Mouse (Mus musculus) limb, embryonic 12.5 days (tissue): ENCODE data around the gene Slc35e3. TPM values are rescaled to one million over a fixed set of nuclear protein-coding genes. Genes with fewer than 3 reads are reported as not detected.
"Not testable (repeated sequence)": the region's sequence is repeated elsewhere in the genome, so short reads cannot be mapped to it uniquely, and the experiment has no call there.

Source experiments
- ATAC-seq: fragments of 200-750 bp; cut with Nextera tagmentation; 2 replicates; pipeline ENCODE4 v1.8.0; 2017; ENCODE audit warnings: low read depth, moderate TSS enrichment; ENCODE audit not compliant: insufficient number of reproducible peaks, insufficient read depth, low FRiP score, low TSS enrichment
- H3K27ac ChIP-seq: fragments of 300-500 bp; sonication (generic); 2 replicates; pipeline ENCODE4 v1.5.1; 2016; ENCODE audit warnings: mild to moderate bottlenecking, moderate library complexity
- H3K27me3 ChIP-seq: fragments of 300-500 bp; sonication (generic); 2 replicates; pipeline ENCODE4 v1.6.1; 2016; ENCODE audit warnings: mild to moderate bottlenecking, moderate library complexity
- H3K36me3 ChIP-seq: fragments of 300-500 bp; sonication (generic); 2 replicates; pipeline ENCODE4 v1.6.1; 2016; ENCODE audit warnings: mild to moderate bottlenecking, moderate library complexity
- H3K4me1 ChIP-seq: fragments of 300-500 bp; sonication (generic); replicated peaks from 2 replicates; pipeline ENCODE4 v1.6.1; 2016
- H3K4me2 ChIP-seq: fragments of 300-500 bp; sonication (generic); 2 replicates; pipeline ENCODE4 v1.6.1; 2016; ENCODE audit warnings: mild to moderate bottlenecking, moderate library complexity
- H3K4me3 ChIP-seq: fragments of 300-500 bp; sonication (generic); replicated peaks from 2 replicates; pipeline ENCODE4 v1.5.1; 2016; ENCODE audit warnings: mild to moderate bottlenecking
- H3K9ac ChIP-seq: fragments of 300-500 bp; sonication (generic); replicated peaks from 2 replicates; pipeline ENCODE4 v1.6.1; 2016; ENCODE audit warnings: mild to moderate bottlenecking, moderate library complexity
- H3K9me3 ChIP-seq: fragments of 300-500 bp; sonication (generic); 2 replicates; pipeline ENCODE4 v1.6.1; 2016; ENCODE audit warnings: mild to moderate bottlenecking, moderate library complexity
- WGBS: fragments of 180-500 bp; shearing (Covaris S2); methylation state at CpG from one replicate; pipeline ENCODE4 v1.1.7; 2016; 5-methylcytosine and 5-hydroxymethylcytosine counted together
- polyA plus RNA-seq: library from polyadenylated mRNA; unstranded; fragments of >200 nt; fragmentation: Nextera tagmentation; extraction: Ambion mirVana; gene quantifications from 2 replicates; pipeline ENCODE4 v1.2.1, GENCODE M21; 2016

Gene Slc35e3
- polyA plus RNA-seq, 1 experiment from 2014 or later = 43.8 TPM

GRCm38 (mm10) chr10:117758344-117758743 is 12.2 kb upstream of the Slc35e3 start:
- not testable (repeated sequence) for H3K27me3 ChIP-seq, H3K9me3 ChIP-seq, H3K27ac ChIP-seq, H3K9ac ChIP-seq, ATAC-seq, H3K4me1 ChIP-seq, H3K4me3 ChIP-seq, H3K4me2 ChIP-seq
- WGBS = 97% methylated on average over 3 of the region's 3 CpGs
- H3K36me3 ChIP-seq = peaks cover 92% of the 10 kb centered on the region

- H3K27me3 ChIP-seq = no peaks in the 10 kb centered on the region
- no peak for ATAC-seq
- H3K4me1 ChIP-seq = no peaks in the 10 kb centered on the region
- H3K36me3 ChIP-seq = peaks cover 93% of the 10 kb centered on the region
- no peak overlapping the region for H3K4me2 ChIP-seq
- no peak overlapping the region for H3K9ac ChIP-seq
- H3K4me3 ChIP-seq = no peak overlapping the region
- H3K9me3 ChIP-seq = no peaks in the 10 kb centered on the region
- no peak overlapping the region for H3K27ac ChIP-seq
- 94% methylated on average over 7 of the region's 7 CpGs for WGBS
These were observed 11.7 kb upstream of the Slc35e3 start for GRCm38 (mm10) chr10:117757796-117758342.

- no peak overlapping the region for H3K4me2 ChIP-seq
- H3K4me1 ChIP-seq = no peaks in the 10 kb centered on the region
- no peaks in the 10 kb centered on the region for H3K9me3 ChIP-seq
- no peaks in the 10 kb centered on the region for H3K27me3 ChIP-seq
- no peak for ATAC-seq
- H3K9ac ChIP-seq = no peak overlapping the region
- H3K4me3 ChIP-seq = no peak overlapping the region
- WGBS = 97% methylated on average over 1 of the region's 1 CpGs
- H3K36me3 ChIP-seq = peaks cover 93% of the 10 kb centered on the region
- no peak overlapping the region for H3K27ac ChIP-seq
These were observed 11.1 kb upstream of the Slc35e3 start for GRCm38 (mm10) chr10:117757259-117757658.

- Histone ChIP-seq H3K27ac (no peak overlapping the region), H3K4me1 (no peaks in the 10 kb centered on the region), H3K36me3 (peaks cover 93% of the 10 kb centered on the region), H3K27me3 (no peaks in the 10 kb centered on the region), H3K9me3 (no peaks in the 10 kb centered on the region), H3K4me3 (no peak overlapping the region), H3K9ac (no peak overlapping the region), H3K4me2 (no peak overlapping the region)
- ATAC-seq = no peak
- WGBS = 89% methylated on average over 5 of the region's 5 CpGs
These were observed 10.6 kb upstream of the Slc35e3 start for GRCm38 (mm10) chr10:117756784-117757183.

- peaks cover 93% of the 10 kb centered on the region for H3K36me3 ChIP-seq
- no peak overlapping the region for H3K9ac ChIP-seq
- no peak overlapping the region for H3K27ac ChIP-seq
- H3K9me3 ChIP-seq = no peaks in the 10 kb centered on the region
- WGBS = 93% methylated on average over 11 of the region's 11 CpGs
- ATAC-seq = no peak
- H3K27me3 ChIP-seq = no peaks in the 10 kb centered on the region
- H3K4me1 ChIP-seq = no peaks in the 10 kb centered on the region
- no peak overlapping the region for H3K4me2 ChIP-seq
- no peak overlapping the region for H3K4me3 ChIP-seq
These were observed 9.8 kb upstream of the Slc35e3 start for GRCm38 (mm10) chr10:117755799-117756467.

GRCm38 (mm10) chr10:117755086-117755798 is 9.1 kb upstream of the Slc35e3 start:
- Histone ChIP-seq H3K4me1 (no peaks in the 10 kb centered on the region), H3K27ac (no peak overlapping the region), H3K4me3 (no peak overlapping the region), H3K36me3 (peaks cover 91% of the 10 kb centered on the region), H3K9me3 (no peaks in the 10 kb centered on the region), H3K27me3 (no peaks in the 10 kb centered on the region), H3K9ac (no peak overlapping the region), H3K4me2 (no peak overlapping the region)
- ATAC-seq = no peak
- 91% methylated on average over 13 of the region's 13 CpGs for WGBS

- Histone ChIP-seq H3K27me3 (no peaks in the 10 kb centered on the region), H3K9me3 (no peaks in the 10 kb centered on the region), H3K27ac (no peak overlapping the region), H3K4me1 (no peaks in the 10 kb centered on the region), H3K4me2 (no peak overlapping the region), H3K9ac (no peak overlapping the region), H3K36me3 (peaks cover 91% of the 10 kb centered on the region), H3K4me3 (no peak overlapping the region)
- WGBS = 97% methylated on average over 7 of the region's 7 CpGs
- no peak for ATAC-seq
These were observed 8.4 kb upstream of the Slc35e3 start for GRCm38 (mm10) chr10:117754609-117754940.

GRCm38 (mm10) chr10:117753711-117754608 is 7.8 kb upstream of the Slc35e3 start:
- H3K27me3 ChIP-seq = no peaks in the 10 kb centered on the region
- no peak overlapping the region for H3K4me3 ChIP-seq
- peaks cover 91% of the 10 kb centered on the region for H3K36me3 ChIP-seq
- no peak overlapping the region for H3K9ac ChIP-seq
- H3K4me2 ChIP-seq = no peak overlapping the region
- no peak for ATAC-seq
- H3K9me3 ChIP-seq = no peaks in the 10 kb centered on the region
- H3K4me1 ChIP-seq = no peaks in the 10 kb centered on the region
- H3K27ac ChIP-seq = no peak overlapping the region
- 92% methylated on average over 8 of the region's 8 CpGs for WGBS

- no peak overlapping the region for H3K27ac ChIP-seq
- no peaks in the 10 kb centered on the region for H3K9me3 ChIP-seq
- no peaks in the 10 kb centered on the region for H3K4me1 ChIP-seq
- ATAC-seq = no peak
- 89% methylated on average over 5 of the region's 5 CpGs for WGBS
- H3K4me3 ChIP-seq = no peak overlapping the region
- H3K4me2 ChIP-seq = no peak overlapping the region
- no peaks in the 10 kb centered on the region for H3K27me3 ChIP-seq
- H3K9ac ChIP-seq = no peak overlapping the region
- peaks cover 91% of the 10 kb centered on the region for H3K36me3 ChIP-seq
These were observed 6.9 kb upstream of the Slc35e3 start for GRCm38 (mm10) chr10:117752851-117753647.

- 96% methylated on average over 7 of the region's 7 CpGs for WGBS
- no peak overlapping the region for H3K4me3 ChIP-seq
- no peak overlapping the region for H3K27ac ChIP-seq
- no peaks in the 10 kb centered on the region for H3K4me1 ChIP-seq
- H3K9me3 ChIP-seq = no peaks in the 10 kb centered on the region
- no peaks in the 10 kb centered on the region for H3K27me3 ChIP-seq
- no peak overlapping the region for H3K4me2 ChIP-seq
- no peak for ATAC-seq
- H3K9ac ChIP-seq = no peak overlapping the region
- H3K36me3 ChIP-seq = peaks cover 91% of the 10 kb centered on the region
These were observed 6.2 kb upstream of the Slc35e3 start for GRCm38 (mm10) chr10:117752304-117752821.
